Mouse (Mus musculus) forebrain, embryonic 13.5 days (tissue): ENCODE results near the gene Myog. TPM values are rescaled to one million over a fixed set of nuclear protein-coding genes. Genes with fewer than 3 reads are reported as not detected.

ENCODE experiments used
- polyA plus RNA-seq: library from polyadenylated mRNA; unstranded; fragments of >200 nt; fragmentation: Nextera tagmentation; extraction: Ambion mirVana; gene quantifications from 2 replicates; pipeline ENCODE4 v1.2.1, GENCODE M21; 2015

Myog gene
- polyA plus RNA-seq, 1 experiment from 2014 or later = not detected

Other genes with a start within 250 kb of the Myog start
- gene Btg2, start 210.9 kb upstream of the Myog start, polyA plus RNA-seq = 122 and 129 TPM in 2 replicates
- 0.17 TPM in 1 of 2 replicates, not detected in the other for gene Chit1, start 178.7 kb upstream of the Myog start, polyA plus RNA-seq
- gene Chil1, start 107.8 kb upstream of the Myog start, polyA plus RNA-seq = 2.0 and 3.2 TPM in 2 replicates
- gene Mybph, start 96.5 kb upstream of the Myog start, polyA plus RNA-seq = not detected in 2 replicates
- 3.3 and 4.6 TPM in 2 replicates for gene Adora1, start 54.6 kb upstream of the Myog start, polyA plus RNA-seq
- gene Ppfia4, start 42.9 kb downstream of the Myog start, polyA plus RNA-seq = 3.5 and 3.7 TPM in 2 replicates
- 126 and 131 TPM in 2 replicates for gene Tmem183a, start 72.0 kb downstream of the Myog start, polyA plus RNA-seq
- gene 4933406M09Rik, start 96.0 kb downstream of the Myog start, polyA plus RNA-seq = not detected in 2 replicates
- 20.3 and 20.5 TPM in 2 replicates for gene Cyb5r1, start 115.6 kb downstream of the Myog start, polyA plus RNA-seq
- gene Adipor1, start 125.4 kb downstream of the Myog start, polyA plus RNA-seq = 57.8 TPM in 2 replicates
- gene Klhl12, start 165.5 kb downstream of the Myog start, polyA plus RNA-seq = 34.5 and 37.0 TPM in 2 replicates
- gene Rabif, start 204.7 kb downstream of the Myog start, polyA plus RNA-seq = 45.4 and 46.2 TPM in 2 replicates